Mouse (Mus musculus): Measurements from ENCODE around the gene Ophn1.

Ophn1 gene

GRCm38 (mm10) chrX:98803813-98804212 is 87.0 kb downstream of the Ophn1 start:
- DNase-seq: peak; percentile 23 to 27

DNA sequence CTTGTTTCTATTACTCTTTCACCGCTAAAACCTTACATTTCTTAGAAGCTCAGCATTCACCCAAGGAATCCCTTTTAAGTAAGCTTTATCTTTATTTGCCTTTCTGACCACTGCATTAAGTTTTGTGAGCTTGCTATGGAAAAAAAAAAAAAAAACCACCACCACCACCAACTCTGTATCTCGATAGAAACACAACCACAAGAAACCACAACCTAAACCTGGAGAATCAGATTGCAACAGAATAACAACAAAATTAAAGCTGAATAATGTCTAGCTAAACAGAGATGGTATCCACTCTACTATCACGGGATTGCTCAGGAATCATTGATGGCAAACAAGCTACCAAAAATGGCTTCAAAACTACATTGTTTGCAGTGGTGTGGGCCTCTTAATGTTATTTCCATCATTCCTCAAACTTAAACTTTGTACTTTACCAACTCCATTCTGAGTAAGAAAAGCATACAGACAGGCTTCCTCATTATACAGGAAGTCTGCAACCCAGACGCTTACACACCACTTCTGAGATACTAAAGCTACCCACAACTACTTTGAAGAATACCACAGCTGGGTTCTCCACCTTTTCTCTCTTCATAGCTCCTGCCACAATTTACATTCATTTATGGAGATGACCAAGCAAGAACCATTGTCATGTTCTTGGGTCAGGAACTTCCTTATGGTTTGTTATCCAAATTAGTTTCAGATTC is 116.4 kb downstream of the Ophn1 start:
- no peak for DNase-seq

DNA sequence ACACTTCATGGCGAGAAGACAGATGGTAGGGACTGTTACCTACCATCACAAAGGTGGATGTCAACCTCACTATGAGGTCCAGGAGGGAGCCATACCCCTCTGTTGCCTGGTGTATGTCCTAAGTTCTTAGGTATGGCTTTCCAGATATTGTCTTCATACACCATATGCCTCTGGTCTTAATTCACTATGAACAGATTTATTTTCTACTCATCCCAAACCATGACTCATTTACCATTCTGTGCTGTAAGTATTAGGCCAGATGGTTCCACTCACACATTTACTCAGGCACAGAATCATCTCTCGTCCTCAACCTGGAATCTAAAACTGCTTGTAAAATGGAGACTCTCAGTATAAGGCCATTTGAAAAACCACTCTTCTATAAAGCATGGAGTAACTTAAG is 135.7 kb downstream of the Ophn1 start:
- DNase-seq: no peak

DNA sequence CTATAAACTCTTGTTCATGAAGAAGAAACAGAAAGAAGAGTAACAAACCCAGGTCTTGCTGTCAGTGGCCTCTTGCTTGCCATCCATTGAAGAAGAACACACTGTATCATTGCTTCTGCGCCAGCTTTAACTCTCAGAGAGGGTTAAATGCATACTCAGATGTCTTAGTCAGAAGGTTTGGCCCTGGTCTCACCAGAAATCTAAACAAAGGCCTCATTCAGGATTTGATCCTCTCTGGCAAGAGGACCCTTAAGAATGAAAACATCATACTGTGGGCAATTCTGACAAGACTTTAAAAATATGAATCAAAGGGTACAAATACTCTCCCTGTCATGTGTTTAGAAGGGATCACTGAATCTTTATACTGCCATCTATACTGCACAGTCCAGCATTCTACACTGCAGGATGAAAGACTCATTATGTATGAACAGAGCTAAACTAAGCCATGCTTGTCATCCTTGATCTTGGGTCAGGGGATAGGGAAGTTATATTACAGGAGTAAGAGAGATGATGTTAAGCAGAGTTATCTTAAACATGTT is 139.5 kb downstream of the Ophn1 start:
- DNase-seq: no peak

- DNase-seq: peak; percentile 3 to 7
These were observed 154.1 kb downstream of the Ophn1 start for GRCm38 (mm10) chrX:98736758-98737157.

DNA sequence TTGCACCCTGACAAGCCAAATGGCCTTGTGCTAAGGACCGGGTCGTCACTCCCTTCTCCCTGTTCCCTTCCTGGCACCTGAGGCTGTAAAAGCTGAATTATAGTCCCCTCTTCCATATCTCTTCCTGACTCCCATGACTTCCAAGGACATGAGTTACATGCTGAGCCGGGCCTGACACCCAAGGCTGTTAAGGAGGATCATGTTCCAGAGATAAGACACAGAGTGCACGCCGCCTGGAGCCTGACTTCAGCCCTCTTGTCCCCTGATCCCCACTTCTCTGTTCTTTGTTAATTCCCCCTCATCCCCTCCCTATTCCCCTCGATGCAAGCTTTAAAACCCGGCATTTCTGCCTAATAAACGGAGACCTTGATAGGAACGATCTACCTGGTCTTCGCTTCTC is 167.8 kb downstream of the Ophn1 start:
- DNase-seq: no peak

DNA sequence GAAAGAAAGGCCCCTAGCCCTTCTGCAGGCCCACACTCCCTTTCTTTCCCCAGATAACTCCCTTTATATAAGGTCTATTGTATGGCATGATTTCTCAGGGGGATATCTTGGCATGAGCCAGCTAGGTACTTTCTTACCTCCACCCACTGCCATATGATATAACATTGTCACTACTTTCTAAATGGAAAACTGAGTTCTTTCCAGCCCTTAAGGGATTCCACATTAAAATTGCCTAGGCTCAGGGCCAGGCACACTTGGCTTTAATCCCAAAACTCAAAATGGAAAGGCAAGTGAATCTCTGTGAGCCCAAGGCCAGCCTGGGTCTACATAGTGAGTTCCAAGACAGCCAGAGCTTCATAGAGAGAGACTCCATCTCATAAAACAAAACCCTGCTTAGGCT is 183.1 kb downstream of the Ophn1 start:
- peak; percentile 9 to 40 for DNase-seq

DNA sequence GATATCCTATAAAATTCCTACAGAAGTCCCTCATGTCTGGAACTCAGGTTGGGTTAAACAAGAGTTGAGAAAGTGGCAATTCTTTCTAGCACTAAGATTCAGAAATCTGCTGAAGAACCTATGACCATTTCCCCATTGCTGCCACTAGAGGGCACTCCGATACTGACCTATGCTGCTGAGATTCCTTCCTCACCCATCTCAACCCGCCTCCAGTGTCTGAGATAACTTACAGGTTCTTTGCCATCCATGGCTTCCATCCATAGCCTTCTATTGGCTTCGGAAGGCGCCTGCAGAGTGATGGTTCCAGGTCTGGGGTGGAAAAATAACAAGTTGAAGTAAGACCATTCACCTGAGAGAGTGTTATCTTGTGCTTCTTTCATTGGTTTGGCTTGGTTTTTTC is 189.2 kb downstream of the Ophn1 start:
- peak; percentile 68 to 70 for DNase-seq

DNA sequence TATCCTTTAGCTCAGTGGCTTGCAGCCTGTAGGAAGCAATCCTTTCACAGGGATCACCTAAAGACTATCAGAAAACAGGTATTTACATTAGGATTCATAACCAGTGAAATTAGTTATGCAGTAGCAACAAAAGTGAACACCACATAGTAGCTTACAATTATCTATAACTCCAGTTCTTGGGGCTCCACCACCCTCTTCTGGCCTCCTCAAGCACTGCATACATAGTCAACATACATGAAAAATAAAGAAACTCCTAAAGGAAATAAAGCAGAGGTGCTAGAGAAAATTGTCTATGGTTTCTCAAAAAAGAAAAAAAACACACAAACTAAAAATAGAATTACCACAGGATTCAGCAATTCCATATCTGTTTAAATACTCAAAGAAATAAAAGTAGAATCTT is 208.2 kb downstream of the Ophn1 start:
- DNase-seq: no peak

DNA sequence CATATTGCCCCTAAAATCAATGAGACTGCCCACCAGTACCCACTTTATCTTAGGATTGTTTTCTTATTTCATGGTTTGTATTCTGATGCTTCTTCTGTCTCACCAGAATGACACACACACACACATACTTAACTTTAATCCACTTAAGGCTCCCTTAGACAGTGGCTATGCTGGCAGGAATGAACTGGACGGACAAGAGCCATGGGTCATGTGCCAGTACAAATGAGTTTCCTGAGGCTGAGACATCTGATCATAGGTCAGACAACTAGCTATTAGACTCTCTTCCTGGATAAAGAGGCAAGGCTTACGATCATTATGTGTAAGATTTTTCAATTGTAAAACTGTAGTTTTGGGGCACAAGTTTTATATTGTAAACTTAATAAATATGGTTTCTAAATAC is 209.5 kb downstream of the Ophn1 start:
- no peak for DNase-seq

DNA sequence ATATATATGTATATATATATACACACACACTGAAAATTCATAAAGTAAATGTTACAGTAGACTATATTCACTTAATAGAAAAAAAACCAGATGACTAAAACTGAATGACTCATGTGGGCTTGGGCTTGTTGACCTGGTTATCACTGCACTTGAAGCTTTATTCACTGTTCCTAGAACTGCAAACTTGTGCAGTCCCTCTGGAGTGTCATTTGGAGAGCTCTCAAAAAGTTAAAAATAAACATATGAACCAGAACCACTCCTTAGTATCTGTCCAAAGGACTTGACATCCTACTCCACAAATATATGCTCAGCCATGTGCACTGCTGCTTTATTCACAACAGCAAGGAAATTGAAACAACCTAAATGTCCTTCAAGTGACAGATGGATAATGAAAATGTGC is 219.8 kb downstream of the Ophn1 start:
- DNase-seq: no peak

DNA sequence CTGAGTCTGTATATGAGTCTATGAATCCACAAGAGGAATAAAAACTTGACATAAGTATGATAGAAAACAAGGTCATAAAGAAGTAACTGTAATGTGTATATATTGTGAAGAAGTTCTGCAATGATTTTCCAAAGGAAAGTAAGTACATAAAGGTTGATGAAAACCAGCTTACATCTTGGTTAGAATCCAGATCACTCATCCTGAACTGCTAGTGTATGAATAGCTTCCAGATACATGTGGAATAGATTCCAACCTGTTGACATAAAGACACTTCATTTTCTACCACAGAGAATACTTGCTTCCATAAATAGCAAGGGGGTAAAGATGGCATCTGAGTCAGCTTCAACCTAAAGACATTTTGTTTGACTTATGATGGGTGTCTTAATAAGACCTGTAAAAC is 239.4 kb downstream of the Ophn1 start:
- DNase-seq: no peak

DNA sequence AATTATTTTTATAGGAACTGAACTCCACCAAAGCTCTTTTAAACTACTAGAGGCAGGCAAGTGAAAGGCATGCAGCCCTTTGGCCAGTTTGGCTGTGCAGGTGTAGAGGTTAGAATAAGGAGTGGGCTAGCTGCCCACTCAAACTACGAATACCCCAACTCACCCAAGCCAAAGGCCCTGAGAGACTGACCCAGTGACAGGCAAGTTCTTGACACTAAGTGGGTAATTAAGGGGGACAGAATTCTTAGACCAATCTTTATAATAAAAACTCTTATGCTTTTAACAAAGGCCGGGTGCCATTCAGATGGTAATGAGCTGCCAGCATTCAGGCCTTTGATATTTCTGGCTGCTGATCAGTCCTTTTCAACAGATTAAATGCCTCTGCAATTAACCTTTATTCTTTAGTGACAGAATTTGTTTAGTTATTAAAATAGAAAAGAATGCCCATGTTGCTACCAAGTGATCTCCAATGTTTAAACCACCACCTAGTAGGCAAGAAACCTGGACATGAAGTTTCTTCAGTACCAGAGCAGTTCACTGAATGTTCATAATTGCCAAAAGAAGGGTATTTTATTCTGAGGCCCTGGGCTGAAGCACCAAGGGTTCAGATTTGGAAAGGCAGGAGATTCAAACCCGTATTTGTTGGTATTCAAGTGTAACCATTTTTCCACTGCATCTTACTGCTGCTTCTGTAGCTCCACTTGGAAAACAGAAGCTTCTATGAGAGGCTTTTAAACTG is 262.0 kb downstream of the Ophn1 start:
- no peak for DNase-seq

DNA sequence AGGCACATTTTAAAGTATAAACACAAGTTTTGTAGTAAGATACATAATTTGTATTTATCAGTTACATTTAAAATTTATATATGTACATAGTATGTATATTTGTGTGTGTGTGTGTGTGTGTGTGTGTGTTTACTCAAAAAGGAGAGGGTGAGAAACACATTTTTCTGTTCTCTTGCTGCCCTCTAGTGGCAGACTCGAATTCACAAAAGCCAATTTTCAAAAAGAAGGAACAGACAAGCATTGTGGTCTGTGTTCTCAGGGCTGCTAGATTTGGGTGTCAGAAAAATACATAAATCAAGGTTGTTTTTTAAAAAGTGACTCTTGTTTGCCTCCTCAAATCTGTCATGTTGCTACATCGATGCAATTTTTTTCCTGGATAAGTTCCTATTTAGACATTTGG is 272.0 kb downstream of the Ophn1 start:
- DNase-seq: peak; percentile 66 to 74

DNA sequence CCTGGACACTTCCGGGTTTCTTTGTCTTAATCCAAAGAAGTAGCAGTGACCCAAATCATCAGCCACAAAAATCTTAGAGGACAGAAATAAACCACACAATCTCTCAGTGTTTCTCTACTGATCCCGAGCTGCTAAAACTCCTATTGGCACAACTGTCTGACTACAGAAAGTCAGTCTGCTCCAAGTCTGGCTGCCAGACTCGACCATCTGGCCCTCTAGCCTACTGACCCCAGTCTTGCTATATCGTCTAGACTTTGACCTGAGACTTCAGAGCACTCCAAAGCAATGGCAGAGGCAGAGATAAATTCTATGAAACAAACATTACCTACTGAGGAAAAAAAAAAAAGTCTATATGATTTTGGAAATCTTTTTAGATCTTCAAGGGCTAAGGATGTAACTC is 273.4 kb downstream of the Ophn1 start:
- DNase-seq: peak; percentile 58 to 73

- no peak for DNase-seq
These were observed 316.6 kb downstream of the Ophn1 start for GRCm38 (mm10) chrX:98574201-98574600.

GRCm38 (mm10) chrX:98546458-98546857 is 344.4 kb downstream of the Ophn1 start:
- no peak for DNase-seq

- no peak for DNase-seq
These were observed 375.5 kb downstream of the Ophn1 start for GRCm38 (mm10) chrX:98515329-98515728.

- DNase-seq: no peak
These were observed 376.4 kb downstream of the Ophn1 start for GRCm38 (mm10) chrX:98514359-98514904.

All from cerebellum, postnatal 10 days (tissue).